Mouse (Mus musculus): Measurements from ENCODE around the gene Serpina6. TPM values are rescaled to one million over a fixed set of nuclear protein-coding genes. Genes with fewer than 3 reads are reported as not detected.
"Not testable (repeated sequence)": the region's sequence is repeated elsewhere in the genome, so short reads cannot be mapped to it uniquely, and the experiment has no call there.

Serpina6 gene
- total and polyA plus RNA-seq, 3 experiments = not detected

- DNase-seq (ENCODE audit: low spot score) (no peak), ATAC-seq (ENCODE audit: extremely low read depth, insufficient number of reproducible peaks, low FRiP score, poor library complexity, severe bottlenecking) (no peak)
- peaks cover 74% of the 10 kb centered on the region for H3K9me3 ChIP-seq (replicated peaks)
- no peak for TF ChIP-seq POLR2AphosphoS5 (IDR thresholded peaks at IDR 0.05; ENCODE audit: insufficient replicate concordance, low read depth, low read length)
- no peak for TF ChIP-seq CTCF (IDR thresholded peaks at IDR 0.05; ENCODE audit: low read depth, low read length)
- TF ChIP-seq GATA1 (IDR thresholded peaks at IDR 0.05; ENCODE audit: borderline replicate concordance, low read length) = no peak
- no peak for TF ChIP-seq TAL1 (conservative IDR thresholded peaks at IDR 0.05; ENCODE audit: low read depth, low read length)
- TF ChIP-seq GATA2 (IDR thresholded peaks at IDR 0.05; ENCODE audit: borderline replicate concordance, low read depth, low read length) = no peak
- no peaks in the 10 kb centered on the region for H3K36me3 ChIP-seq (replicated peaks)
- no peak within 1 kb of the TSS for H3K4me3 ChIP-seq (ENCODE audit: low read depth, low read length)
- H3K4me1 ChIP-seq (ENCODE audit: insufficient read depth, low read depth, low read length) = no peaks in the 10 kb centered on the region
- no peaks in the 10 kb centered on the region for H3K27me3 ChIP-seq (ENCODE audit: insufficient read depth, low read length)
Observed at GRCm38 (mm10) chr12:103676039-103676438, 19.0 kb upstream of the Serpina6 start, which contains the start of gene Serpina16. TSS of gene Serpina16 (minus strand) at chr12:103676139.

- TF ChIP-seq POLR2AphosphoS5 (IDR thresholded peaks at IDR 0.05; ENCODE audit: insufficient replicate concordance, low read depth, low read length) (no peak), CTCF (IDR thresholded peaks at IDR 0.05; ENCODE audit: low read depth, low read length) (no peak), GATA1 (IDR thresholded peaks at IDR 0.05; ENCODE audit: borderline replicate concordance, low read length) (no peak), GATA2 (IDR thresholded peaks at IDR 0.05; ENCODE audit: borderline replicate concordance, low read depth, low read length) (no peak), TAL1 (conservative IDR thresholded peaks at IDR 0.05; ENCODE audit: low read depth, low read length) (no peak)
- Histone ChIP-seq H3K4me3 (ENCODE audit: low read depth, low read length) (no peak overlapping the region), H3K4me1 (ENCODE audit: insufficient read depth, low read depth, low read length) (no peaks in the 10 kb centered on the region), H3K36me3 (replicated peaks) (no peaks in the 10 kb centered on the region), H3K9me3 (replicated peaks) (peaks cover 82% of the 10 kb centered on the region), H3K27me3 (ENCODE audit: insufficient read depth, low read length) (no peaks in the 10 kb centered on the region)
- ATAC-seq (ENCODE audit: extremely low read depth, insufficient number of reproducible peaks, low FRiP score, poor library complexity, severe bottlenecking) (no peak), DNase-seq (ENCODE audit: low spot score) (no peak)
Observed at GRCm38 (mm10) chr12:103673179-103673578, 16.2 kb upstream of the Serpina6 start.

- H3K4me3 ChIP-seq (ENCODE audit: low read depth, low read length) = no peak overlapping the region
- no peak for DNase-seq (ENCODE audit: low spot score)
- peaks cover 79% of the 10 kb centered on the region for H3K9me3 ChIP-seq (replicated peaks)
- H3K4me1 ChIP-seq (ENCODE audit: insufficient read depth, low read depth, low read length) = no peaks in the 10 kb centered on the region
- H3K36me3 ChIP-seq (replicated peaks) = no peaks in the 10 kb centered on the region
- ATAC-seq (ENCODE audit: extremely low read depth, insufficient number of reproducible peaks, low FRiP score, poor library complexity, severe bottlenecking) = no peak
- H3K27me3 ChIP-seq (ENCODE audit: insufficient read depth, low read length) = no peaks in the 10 kb centered on the region
- TF ChIP-seq GATA2 (IDR thresholded peaks at IDR 0.05; ENCODE audit: borderline replicate concordance, low read depth, low read length) (no peak), POLR2AphosphoS5 (IDR thresholded peaks at IDR 0.05; ENCODE audit: insufficient replicate concordance, low read depth, low read length) (no peak), CTCF (IDR thresholded peaks at IDR 0.05; ENCODE audit: low read depth, low read length) (no peak), TAL1 (conservative IDR thresholded peaks at IDR 0.05; ENCODE audit: low read depth, low read length) (no peak), GATA1 (IDR thresholded peaks at IDR 0.05; ENCODE audit: borderline replicate concordance, low read length) (no peak)
Observed at GRCm38 (mm10) chr12:103671483-103671882, 14.5 kb upstream of the Serpina6 start.

GRCm38 (mm10) chr12:103670964-103671363 lies 14.0 kb upstream of the Serpina6 start:
- ATAC-seq (ENCODE audit: extremely low read depth, insufficient number of reproducible peaks, low FRiP score, poor library complexity, severe bottlenecking) (no peak), DNase-seq (ENCODE audit: low spot score) (no peak)
- Histone ChIP-seq H3K27me3 (ENCODE audit: insufficient read depth, low read length) (no peaks in the 10 kb centered on the region), H3K36me3 (replicated peaks) (no peaks in the 10 kb centered on the region), H3K4me3 (ENCODE audit: low read depth, low read length) (no peak overlapping the region), H3K4me1 (ENCODE audit: insufficient read depth, low read depth, low read length) (no peaks in the 10 kb centered on the region), H3K9me3 (replicated peaks) (peaks cover 76% of the 10 kb centered on the region)
- no peak for TF ChIP-seq GATA1 (IDR thresholded peaks at IDR 0.05; ENCODE audit: borderline replicate concordance, low read length)
- no peak for TF ChIP-seq POLR2AphosphoS5 (IDR thresholded peaks at IDR 0.05; ENCODE audit: insufficient replicate concordance, low read depth, low read length)
- TF ChIP-seq GATA2 (IDR thresholded peaks at IDR 0.05; ENCODE audit: borderline replicate concordance, low read depth, low read length) = no peak
- TF ChIP-seq TAL1 (conservative IDR thresholded peaks at IDR 0.05; ENCODE audit: low read depth, low read length) = no peak
- TF ChIP-seq CTCF (IDR thresholded peaks at IDR 0.05; ENCODE audit: low read depth, low read length) = no peak

GRCm38 (mm10) chr12:103670344-103670743 lies 13.3 kb upstream of the Serpina6 start:
- TF ChIP-seq CTCF (IDR thresholded peaks at IDR 0.05; ENCODE audit: low read depth, low read length) (no peak), TAL1 (conservative IDR thresholded peaks at IDR 0.05; ENCODE audit: low read depth, low read length) (no peak), POLR2AphosphoS5 (IDR thresholded peaks at IDR 0.05; ENCODE audit: insufficient replicate concordance, low read depth, low read length) (no peak), GATA2 (IDR thresholded peaks at IDR 0.05; ENCODE audit: borderline replicate concordance, low read depth, low read length) (no peak), GATA1 (IDR thresholded peaks at IDR 0.05; ENCODE audit: borderline replicate concordance, low read length) (no peak)
- no peaks in the 10 kb centered on the region for H3K4me1 ChIP-seq (ENCODE audit: insufficient read depth, low read depth, low read length)
- no peak overlapping the region for H3K4me3 ChIP-seq (ENCODE audit: low read depth, low read length)
- H3K9me3 ChIP-seq (replicated peaks) = peaks cover 73% of the 10 kb centered on the region
- ATAC-seq (ENCODE audit: extremely low read depth, insufficient number of reproducible peaks, low FRiP score, poor library complexity, severe bottlenecking) = no peak
- H3K27me3 ChIP-seq (ENCODE audit: insufficient read depth, low read length) = no peaks in the 10 kb centered on the region
- H3K36me3 ChIP-seq (replicated peaks) = no peaks in the 10 kb centered on the region
- no peak for DNase-seq (ENCODE audit: low spot score)

GRCm38 (mm10) chr12:103665286-103665685 lies 8.3 kb upstream of the Serpina6 start:
- peaks cover 58% of the 10 kb centered on the region for H3K9me3 ChIP-seq (replicated peaks)
- TF ChIP-seq CTCF (IDR thresholded peaks at IDR 0.05; ENCODE audit: low read depth, low read length) (no peak), POLR2AphosphoS5 (IDR thresholded peaks at IDR 0.05; ENCODE audit: insufficient replicate concordance, low read depth, low read length) (no peak), GATA1 (IDR thresholded peaks at IDR 0.05; ENCODE audit: borderline replicate concordance, low read length) (no peak), GATA2 (IDR thresholded peaks at IDR 0.05; ENCODE audit: borderline replicate concordance, low read depth, low read length) (no peak), TAL1 (conservative IDR thresholded peaks at IDR 0.05; ENCODE audit: low read depth, low read length) (no peak)
- H3K36me3 ChIP-seq (replicated peaks) = no peaks in the 10 kb centered on the region
- DNase-seq (ENCODE audit: low spot score) (no peak), ATAC-seq (ENCODE audit: extremely low read depth, insufficient number of reproducible peaks, low FRiP score, poor library complexity, severe bottlenecking) (no peak)
- no peaks in the 10 kb centered on the region for H3K27me3 ChIP-seq (ENCODE audit: insufficient read depth, low read length)
- no peak overlapping the region for H3K4me3 ChIP-seq (ENCODE audit: low read depth, low read length)
- H3K4me1 ChIP-seq (ENCODE audit: insufficient read depth, low read depth, low read length) = no peaks in the 10 kb centered on the region

GRCm38 (mm10) chr12:103662053-103662452 lies 5.0 kb upstream of the Serpina6 start:
- not testable (repeated sequence) for H3K4me3 ChIP-seq (ENCODE audit: low read depth, low read length); H3K36me3 ChIP-seq (replicated peaks); ATAC-seq (ENCODE audit: extremely low read depth, insufficient number of reproducible peaks, low FRiP score, poor library complexity, severe bottlenecking); H3K4me1 ChIP-seq (ENCODE audit: insufficient read depth, low read depth, low read length); H3K27me3 ChIP-seq (ENCODE audit: insufficient read depth, low read length); DNase-seq (ENCODE audit: low spot score)
- peaks cover 59% of the 10 kb centered on the region for H3K9me3 ChIP-seq (replicated peaks)

Measured in G1E (cell line).